Mouse (Mus musculus) megakaryocyte, embryonic 14.5 days (primary cell): ENCODE measurements around the gene Milr1.
"Not testable (repeated sequence)": the region's sequence is repeated elsewhere in the genome, so short reads cannot be mapped to it uniquely, and the experiment has no call there.

Source experiments
- FLI1 ChIP-seq: IDR thresholded peaks from 2 replicates; pipeline ENCODE4 v1.6.1; 2012; ENCODE audit warnings: low read length, inconsistent platforms, mixed read lengths
- GATA1 ChIP-seq: IDR thresholded peaks from 3 replicates; pipeline ENCODE4 v1.6.1; 2012; ENCODE audit warnings: mixed read lengths, low read length, inconsistent platforms, borderline replicate concordance

GRCm38 (mm10) chr11:106740724-106741123, 10.3 kb upstream of the Milr1 start:
- TF ChIP-seq GATA1, FLI1: not testable (repeated sequence)
